18 mouse cellular contexts compared by ENCODE assay signal in genomic region chr19:55480526-55480925, GRCm38 (mm10).
DNase-seq lines count a peak whose midpoint lies in the region; ATAC-seq and TF ChIP-seq lines count a peak whose summit lies in the region.
"Had no signal": no experiment of that assay in that cellular context is flagged by ENCODE, and none has a peak within 500 bp of the region (broad histone marks: within the 10 kb centered on the region; RNA-seq: fewer than 3 reads in every experiment).

No protein-coding gene starts in this region.

- no peak overlapping the region for H3K27ac ChIP-seq in hindbrain, postnatal 0 days
- no peak overlapping the region for H3K27ac ChIP-seq in hindbrain, embryonic 11.5 days (ENCODE audit: low read depth, low read length)
- peak overlapping the region; percentile 55; the same call in 1 of the 2 replicates for H3K27ac ChIP-seq in kidney, embryonic 16.5 days (ENCODE audit: low read length)
- H3K27ac ChIP-seq in lung, embryonic 14.5 days (ENCODE audit: low read depth) = no peak overlapping the region
- H3K27ac ChIP-seq: embryonic facial prominence, embryonic 12.5 days; heart, adult 2 months; heart, embryonic 15.5 days had no signal

- no peak overlapping the region for H3K9ac ChIP-seq in hindbrain, postnatal 0 days (replicated peaks; ENCODE audit: low read length)
- H3K9ac ChIP-seq in hindbrain, embryonic 11.5 days (ENCODE audit: low read depth, low read length) = no peak overlapping the region
- H3K9ac ChIP-seq in kidney, embryonic 16.5 days (replicated peaks; ENCODE audit: low read length) = no peak overlapping the region
- H3K9ac ChIP-seq in lung, embryonic 14.5 days = no peak overlapping the region
- H3K9ac ChIP-seq: embryonic facial prominence, embryonic 12.5 days; forebrain, embryonic 15.5 days; heart, embryonic 15.5 days had no signal

- 59% methylated on average over 5 of the region's 5 CpGs for WGBS in hindbrain, postnatal 0 days
- 91% methylated on average over 5 of the region's 5 CpGs for WGBS in hindbrain, embryonic 11.5 days
- 63% methylated on average over 5 of the region's 5 CpGs for WGBS in kidney, embryonic 16.5 days
- 60% methylated on average over 5 of the region's 5 CpGs for WGBS in lung, embryonic 14.5 days

- no peak overlapping the region for H3K4me2 ChIP-seq in hindbrain, postnatal 0 days (ENCODE audit: low read depth, low read length)
- no peak overlapping the region for H3K4me2 ChIP-seq in hindbrain, embryonic 11.5 days (replicated peaks; ENCODE audit: low read depth, low read length)
- H3K4me2 ChIP-seq in kidney, embryonic 16.5 days (replicated peaks; ENCODE audit: low read depth, low read length) = no peak overlapping the region
- no peak overlapping the region for H3K4me2 ChIP-seq in lung, embryonic 14.5 days
- H3K4me2 ChIP-seq: embryonic facial prominence, embryonic 12.5 days; forebrain, embryonic 15.5 days; heart, embryonic 11.5 days; heart, embryonic 15.5 days had no signal

- no peak overlapping the region for H3K4me3 ChIP-seq in hindbrain, postnatal 0 days (ENCODE audit: low read length)
- no peak overlapping the region for H3K4me3 ChIP-seq in hindbrain, embryonic 11.5 days (ENCODE audit: low read depth, low read length)
- H3K4me3 ChIP-seq in kidney, embryonic 16.5 days (ENCODE audit: low read length) = no peak overlapping the region
- H3K4me3 ChIP-seq in lung, embryonic 14.5 days (ENCODE audit: low read depth, low read length) = no peak overlapping the region
- H3K4me3 ChIP-seq: embryonic facial prominence, embryonic 12.5 days; forebrain, embryonic 15.5 days; heart, adult 2 months; heart, embryonic 15.5 days; hindbrain, embryonic 10.5 days had no signal

- H3K27me3 ChIP-seq in hindbrain, postnatal 0 days (ENCODE audit: insufficient read depth, low read length) = no peaks in the 10 kb centered on the region
- H3K27me3 ChIP-seq in hindbrain, embryonic 11.5 days (ENCODE audit: control insufficient read depth, insufficient read depth, low read length) = no peaks in the 10 kb centered on the region
- H3K27me3 ChIP-seq in kidney, embryonic 16.5 days (ENCODE audit: insufficient read depth, low read length) = no peaks in the 10 kb centered on the region
- H3K27me3 ChIP-seq in lung, embryonic 14.5 days (ENCODE audit: insufficient read depth, low read length) = no peaks in the 10 kb centered on the region
- H3K27me3 ChIP-seq: embryonic facial prominence, embryonic 12.5 days; forebrain, embryonic 15.5 days; heart, embryonic 15.5 days had no signal

- ATAC-seq in hindbrain, postnatal 0 days = no peak
- ATAC-seq in hindbrain, embryonic 11.5 days (ENCODE audit: low FRiP score) = no peak
- ATAC-seq in kidney, embryonic 16.5 days (ENCODE audit: low FRiP score, low TSS enrichment) = no peak
- no peak for ATAC-seq in lung, embryonic 14.5 days (ENCODE audit: insufficient read depth)

- DNase-seq in hindbrain, postnatal 0 days (ENCODE audit: low spot score) = peak; percentile 23
- DNase-seq in hindbrain, embryonic 11.5 days (ENCODE audit: low spot score) = no peak
- no peak for DNase-seq in kidney, adult 18-20 months
- peak; percentile 73 for DNase-seq in lung, embryonic 14.5 days
- DNase-seq in lung, postnatal 25 days (ENCODE audit: low spot score) = no peak
- DNase-seq in frontal cortex, postnatal 36 days (ENCODE audit: low spot score in 2 of 2) = no peak
- DNase-seq: adrenal gland, postnatal 14 days; cerebellum, adult 11-12 months; cerebellum, adult 9-10 months; cerebellum, postnatal 25 days; gastrocnemius, postnatal 10 days; heart, adult 2 months had no signal

- H3K4me1 ChIP-seq in hindbrain, postnatal 0 days (ENCODE audit: insufficient read depth, low read length) = 0 out of 2 replicates have a peak, but pooled peaks cover 3% of the 10 kb centered on the region
- H3K4me1 ChIP-seq in hindbrain, embryonic 11.5 days (replicated peaks; ENCODE audit: control insufficient read depth, insufficient read depth, low read length) = 0 out of 2 replicates have a peak, but pooled peaks cover 2% of the 10 kb centered on the region
- H3K4me1 ChIP-seq in kidney, embryonic 16.5 days (ENCODE audit: insufficient read depth, low read length) = peaks cover 31% of the 10 kb centered on the region
- H3K4me1 ChIP-seq in lung, embryonic 14.5 days (ENCODE audit: insufficient read depth) = no peaks in the 10 kb centered on the region

- TF ChIP-seq CTCF in hindbrain, postnatal 0 days (IDR thresholded peaks at IDR 0.05; ENCODE audit: low read depth) = no peak
- TF ChIP-seq CTCF in lung, embryonic 14.5 days (IDR thresholded peaks at IDR 0.05; ENCODE audit: low read depth) = no peak

- H3K9me3 ChIP-seq in hindbrain, postnatal 0 days (ENCODE audit: low read length) = no peaks in the 10 kb centered on the region
- no peaks in the 10 kb centered on the region for H3K9me3 ChIP-seq in hindbrain, embryonic 11.5 days (ENCODE audit: control insufficient read depth, low read length)
- no peaks in the 10 kb centered on the region for H3K9me3 ChIP-seq in kidney, embryonic 16.5 days (ENCODE audit: low read length)
- H3K9me3 ChIP-seq in lung, embryonic 14.5 days (ENCODE audit: low read depth, low read length) = no peaks in the 10 kb centered on the region
- H3K9me3 ChIP-seq: embryonic facial prominence, embryonic 12.5 days; forebrain, embryonic 15.5 days; heart, embryonic 15.5 days; hindbrain, embryonic 10.5 days had no signal

- no peaks in the 10 kb centered on the region for H3K36me3 ChIP-seq in hindbrain, postnatal 0 days (ENCODE audit: insufficient read depth, low read length)
- H3K36me3 ChIP-seq in hindbrain, embryonic 11.5 days (ENCODE audit: control insufficient read depth, insufficient read depth, low read length) = no peaks in the 10 kb centered on the region
- no peaks in the 10 kb centered on the region for H3K36me3 ChIP-seq in kidney, embryonic 16.5 days (ENCODE audit: insufficient read depth, low read length)
- no peaks in the 10 kb centered on the region for H3K36me3 ChIP-seq in lung, embryonic 14.5 days (ENCODE audit: insufficient read depth)
- H3K36me3 ChIP-seq: embryonic facial prominence, embryonic 12.5 days; forebrain, embryonic 15.5 days; heart, embryonic 15.5 days; hindbrain, embryonic 10.5 days had no signal

Comparison
In these comparisons a context has a peak if more than half of its experiments do, and no peak if none do; other contexts are left out.
1. DNase-seq: peak in hindbrain, postnatal 0 days (single experiment) and lung, embryonic 14.5 days (single experiment); none in hindbrain, embryonic 11.5 days (single experiment), kidney, adult 18-20 months (single experiment), lung, postnatal 25 days (single experiment) and frontal cortex, postnatal 36 days (0 of 2).